Mouse (Mus musculus) monocyte, adult 5-6 weeks (primary cell): Measurements from ENCODE around the gene Dazap2. TPM values are rescaled to one million over a fixed set of nuclear protein-coding genes. Genes with fewer than 3 reads are reported as not detected.

Experiments used
- ATAC-seq: fragments of 153-309, 156-312 bp; replicated peaks from 2 replicates; pipeline ENCODE4 v1.8.0; 2017; ENCODE audit warnings: mild to moderate bottlenecking; ENCODE audit not compliant: low TSS enrichment, insufficient number of reproducible peaks, severe bottlenecking, poor library complexity, low FRiP score
- total RNA-seq: library from RNA; stranded (forward); fragments of 200-1000, 200-491, 200-594 nt; gene quantifications from 3 replicates; pipeline ENCODE4 v1.2.3, GENCODE M21; 2017

Gene Dazap2
- total RNA-seq, 1 experiment from 2014 or later = 317 TPM

DNA sequence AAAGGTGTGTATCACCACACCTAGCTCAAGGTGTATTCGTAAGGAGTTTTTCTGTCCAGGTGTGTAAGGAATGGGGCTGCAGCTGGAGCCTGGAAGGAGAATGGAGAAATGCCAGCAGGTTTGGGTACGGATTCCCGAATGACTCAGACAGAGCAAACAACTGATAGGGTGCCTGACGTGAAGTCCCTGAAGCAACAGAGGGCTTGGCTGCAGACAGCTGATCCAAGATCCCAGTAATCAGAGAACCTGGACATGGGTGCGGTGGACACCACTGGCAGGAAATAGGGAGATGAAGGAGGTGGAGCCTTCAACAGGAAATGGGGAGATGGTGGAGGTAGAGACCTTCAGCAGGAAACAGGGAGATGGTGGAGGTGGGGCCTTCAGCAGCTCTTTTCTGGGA lies 17.2 kb downstream of the Dazap2 start:
- no peak for ATAC-seq

DNA sequence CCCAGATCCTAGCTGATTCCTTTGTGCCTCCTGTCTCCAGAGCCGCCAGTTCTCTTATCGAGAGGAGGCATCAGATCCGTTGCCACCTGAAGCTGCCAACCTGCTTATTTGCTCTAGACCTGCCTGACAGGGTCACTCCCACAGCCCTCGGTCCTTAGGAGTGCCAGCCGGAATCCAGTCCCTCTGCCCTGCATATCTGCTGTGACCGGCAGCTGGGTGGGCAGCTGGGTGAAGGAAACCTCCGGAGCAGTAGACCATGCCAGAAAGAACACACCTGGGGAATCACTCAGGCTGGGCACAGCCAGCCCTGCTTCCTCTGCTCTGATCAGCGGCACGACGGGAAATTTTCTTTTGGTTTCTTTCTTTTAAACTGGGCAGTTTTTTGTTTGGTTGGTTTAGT lies 18.2 kb downstream of the Dazap2 start:
- ATAC-seq = no peak

DNA sequence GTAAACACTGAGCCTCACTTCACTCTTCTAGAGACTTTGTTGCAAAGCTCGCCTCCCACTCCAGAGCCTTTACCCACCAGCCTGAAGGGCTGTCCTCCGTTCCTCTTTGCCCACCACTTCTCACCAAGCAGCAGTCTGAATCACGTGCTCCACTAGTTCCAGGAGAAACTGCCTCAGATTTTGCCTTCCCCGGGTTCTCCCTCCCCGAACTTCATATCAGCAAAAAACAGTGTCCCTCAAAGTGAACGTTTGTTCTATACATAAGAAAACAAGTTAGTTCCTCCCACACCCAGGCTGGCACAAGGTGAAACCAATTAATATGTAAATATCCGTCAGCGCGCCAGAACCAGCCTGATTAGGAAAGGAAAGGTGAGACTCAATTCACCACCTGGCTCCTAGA lies 20.1 kb downstream of the Dazap2 start:
- no peak for ATAC-seq

DNA sequence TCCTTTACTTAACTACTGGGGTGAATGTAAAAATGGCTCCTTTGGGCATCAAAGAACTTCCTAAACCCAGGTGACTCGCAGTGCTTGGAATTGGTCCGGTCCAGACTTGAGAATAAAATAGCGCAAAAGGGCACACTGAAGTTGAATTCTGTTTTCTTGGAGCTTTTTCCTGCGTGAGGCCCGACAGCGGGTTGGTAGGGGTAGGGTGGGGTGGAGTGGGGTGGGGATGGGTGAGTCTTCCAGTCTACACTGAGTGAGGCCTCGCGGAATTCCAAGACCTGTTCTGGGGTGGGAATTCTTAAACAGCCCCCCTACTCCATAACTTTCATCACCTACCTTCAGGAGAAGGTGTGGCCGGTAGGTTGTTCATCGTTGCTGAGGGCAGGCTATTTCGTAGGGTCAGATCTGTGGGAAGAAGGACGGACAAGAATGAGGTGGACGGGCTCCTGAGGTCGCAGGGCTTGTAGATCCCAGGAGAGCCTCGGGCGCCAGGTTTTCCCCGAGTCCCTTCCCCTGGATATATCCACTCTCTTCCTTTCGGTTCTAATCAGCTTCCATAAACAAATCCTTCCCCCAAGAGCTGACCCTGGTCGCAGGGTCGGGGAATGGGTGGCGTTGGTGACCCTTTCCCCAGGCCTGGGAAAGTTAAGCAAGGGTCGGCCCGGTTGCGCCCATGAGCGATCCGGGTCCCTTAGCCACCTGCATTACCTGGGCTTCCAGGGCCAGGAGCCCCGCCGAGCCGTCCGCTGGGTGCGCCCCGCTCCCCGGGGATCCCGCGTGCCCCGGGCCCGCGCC lies 20.9 kb downstream of the Dazap2 start:
- ATAC-seq = no peak

DNA sequence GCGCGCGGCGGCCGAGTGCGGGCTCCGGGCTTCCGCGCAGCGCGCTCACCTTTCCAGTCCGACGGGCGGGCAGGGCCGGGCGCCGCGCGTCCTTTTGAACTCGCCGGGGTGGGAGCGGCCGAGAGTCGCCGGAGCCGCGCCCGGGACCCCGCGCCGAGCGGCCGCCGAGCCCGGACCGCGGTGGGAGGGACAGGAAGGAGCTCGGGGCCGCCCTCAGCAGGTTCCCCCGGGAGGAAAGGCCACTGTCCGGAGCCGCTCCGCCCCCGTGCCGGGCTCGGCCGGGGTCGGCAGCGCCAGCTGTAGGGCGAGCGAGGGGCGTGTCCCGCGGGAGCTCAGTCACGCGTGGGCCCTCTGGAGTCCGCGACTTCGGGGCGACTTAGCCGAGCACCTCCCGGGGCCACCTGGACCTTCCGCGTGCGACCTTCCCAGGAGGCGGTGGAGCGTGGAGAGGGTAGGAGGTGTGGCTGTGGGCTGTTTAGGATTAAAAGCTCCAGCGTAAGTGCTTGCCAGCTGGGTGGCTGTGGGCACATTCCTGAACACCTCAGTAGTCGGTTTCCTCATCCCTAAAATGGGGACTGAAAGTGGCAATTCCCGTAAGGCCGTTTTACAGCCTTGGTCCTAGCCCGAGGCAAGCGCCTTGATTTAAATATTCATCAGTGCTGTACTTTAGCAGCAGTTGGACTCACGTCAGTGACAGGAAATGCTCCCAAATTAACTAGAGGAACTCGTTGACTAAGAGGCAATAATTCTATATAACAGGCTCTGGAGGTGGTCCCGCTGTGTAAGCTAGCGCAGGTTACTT lies 21.8 kb downstream of the Dazap2 start, which contains the start of gene Smagp:
Gene Smagp (minus strand): TSS at position 241 of the 802 bp plus-strand sequence.
- ATAC-seq = peak; percentile 8; the same call in 1 of the 2 replicates

DNA sequence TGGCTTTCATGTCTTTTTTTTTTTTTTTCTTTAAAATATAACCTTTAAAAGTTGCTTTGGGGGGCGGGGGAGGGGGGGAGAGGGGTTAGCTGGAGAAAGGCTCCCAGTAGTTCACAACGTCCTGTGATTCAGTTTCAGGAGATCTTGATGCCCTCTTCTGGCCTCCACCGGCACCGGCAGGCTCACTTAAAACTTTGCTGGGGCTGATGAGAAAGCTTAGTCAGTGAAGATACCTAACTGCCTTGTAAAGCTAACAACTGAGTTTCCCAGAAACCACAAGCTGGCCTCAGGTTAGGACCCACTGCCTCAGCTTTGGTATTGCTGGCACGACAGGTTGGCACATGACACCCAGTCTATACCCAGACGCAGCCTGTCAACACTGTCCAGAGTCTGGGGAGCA lies 22.5 kb downstream of the Dazap2 start:
- peak; percentile 20; the same call in 1 of the 2 replicates for ATAC-seq

DNA sequence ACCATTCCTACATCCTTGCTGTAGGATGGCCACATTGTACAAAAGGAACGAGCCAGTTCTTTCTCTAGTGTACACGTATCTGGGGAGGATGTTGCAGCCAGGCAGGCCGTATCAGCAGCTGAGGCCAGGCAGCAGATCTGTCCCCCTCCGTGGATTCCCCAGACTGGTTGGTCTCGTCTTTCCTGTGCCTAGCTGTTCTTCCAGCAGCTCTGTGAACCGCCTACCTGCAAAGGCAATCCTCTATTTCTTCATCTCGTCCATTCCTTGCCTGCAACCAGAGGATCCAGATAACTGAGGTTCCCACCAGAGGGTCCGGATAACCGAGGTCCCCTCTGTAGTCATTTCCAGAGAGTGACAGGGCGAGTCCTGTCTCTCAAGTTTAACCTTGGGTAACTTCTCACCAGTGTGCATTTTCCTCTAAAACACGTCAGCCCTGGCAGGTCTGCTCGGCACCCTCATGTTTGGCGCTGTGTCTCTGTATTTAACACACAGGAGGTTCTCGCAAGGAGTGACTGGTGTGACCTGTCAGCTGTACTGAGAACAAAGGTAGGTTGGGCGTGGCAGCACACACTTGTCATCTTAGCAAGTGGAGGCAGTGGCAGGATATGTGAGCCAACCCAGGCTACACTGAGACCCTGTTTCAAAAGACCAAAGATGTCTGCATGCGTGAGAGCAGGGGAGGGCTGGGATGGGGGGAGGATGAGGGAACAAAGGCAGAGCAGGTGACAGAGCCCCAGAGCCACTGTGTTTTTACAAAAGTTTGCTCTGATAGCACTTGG lies 25.0 kb downstream of the Dazap2 start:
- ATAC-seq = no peak

DNA sequence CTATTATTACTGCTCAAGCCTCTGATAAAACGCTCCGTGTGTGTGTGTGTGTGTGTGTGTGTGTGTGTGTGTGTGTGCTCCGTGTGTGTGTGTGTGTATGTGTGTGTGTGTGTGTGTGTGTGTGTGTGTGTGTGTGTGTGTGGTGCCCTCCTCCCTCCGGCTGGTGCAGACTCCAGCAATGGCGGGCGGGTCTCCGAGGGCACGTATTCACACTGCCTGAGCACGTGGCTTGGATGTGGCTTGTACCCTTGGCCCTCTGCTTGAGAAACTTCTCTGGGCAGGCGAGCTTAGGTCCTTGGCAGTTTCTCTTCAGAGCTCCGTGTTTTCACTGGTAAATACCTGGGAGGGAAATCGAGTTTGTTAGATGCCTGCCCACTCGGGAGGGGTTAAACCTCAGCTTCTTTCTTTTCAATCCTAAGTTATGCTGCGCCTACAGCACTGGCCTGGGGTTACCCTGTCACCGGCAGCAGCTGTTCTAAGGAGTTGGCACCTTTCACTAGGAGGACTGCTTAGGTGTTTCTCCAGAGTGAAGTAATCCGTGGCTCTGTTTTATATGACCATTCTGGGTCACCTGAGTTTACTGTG lies 26.2 kb downstream of the Dazap2 start:
- ATAC-seq = no peak

DNA sequence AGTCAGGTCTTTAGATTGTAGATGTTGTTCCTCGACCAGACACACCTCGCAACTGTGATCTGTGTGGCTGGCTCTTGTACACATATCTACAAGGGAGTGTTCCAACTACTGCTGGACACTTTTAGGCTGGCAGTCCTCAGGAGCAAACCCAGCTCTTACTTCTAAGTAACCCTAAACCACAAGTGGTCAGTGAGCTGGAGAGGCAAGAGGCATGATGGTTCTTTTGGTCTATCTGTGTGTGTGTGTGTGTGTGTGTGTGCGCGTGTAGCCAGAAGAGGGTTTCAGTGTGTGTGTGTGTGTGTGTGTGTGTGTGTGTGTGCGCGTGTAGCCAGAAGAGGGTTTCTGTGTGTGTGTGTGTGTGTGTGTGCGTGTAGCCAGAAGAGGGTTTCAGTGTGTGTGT lies 27.3 kb downstream of the Dazap2 start:
- no peak for ATAC-seq

DNA sequence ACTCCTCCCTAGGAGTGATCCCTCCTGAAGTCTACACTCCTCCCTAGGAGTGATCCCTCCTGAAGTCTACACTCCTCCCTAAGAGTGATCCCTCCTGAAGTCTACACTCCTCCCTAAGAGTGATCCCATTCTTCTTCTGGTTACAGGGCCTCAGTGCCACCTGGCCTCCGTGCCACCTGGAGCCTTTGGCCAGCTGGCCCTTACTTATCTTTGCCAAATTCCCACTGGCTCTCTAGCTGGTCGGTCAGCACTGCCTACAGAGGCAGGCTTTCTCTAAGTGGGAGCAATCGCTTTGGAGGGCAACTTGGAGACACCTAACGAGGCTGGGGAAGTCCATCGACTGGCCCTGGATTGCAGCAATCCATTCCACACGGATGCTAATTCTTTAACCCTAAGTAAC lies 31.0 kb downstream of the Dazap2 start:
- ATAC-seq = no peak

DNA sequence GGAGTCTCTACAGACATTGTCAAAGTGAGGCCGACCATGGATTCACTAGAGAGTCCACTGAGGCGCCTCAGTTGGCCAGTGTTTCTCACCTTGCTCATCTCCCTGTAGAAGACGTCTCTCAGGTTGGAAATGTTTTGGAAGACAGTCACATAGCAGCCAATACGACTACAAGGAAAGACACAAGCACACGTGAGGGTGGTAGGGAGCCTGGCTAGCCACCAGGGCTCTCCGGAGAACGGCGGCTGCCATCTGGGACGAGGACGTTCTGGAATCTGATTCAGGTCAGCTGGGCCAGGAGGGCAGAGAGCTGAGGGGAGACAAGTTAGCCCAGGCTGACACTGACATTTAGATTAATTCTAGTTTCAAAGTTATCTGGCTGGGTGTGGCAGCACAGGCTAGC lies 35.0 kb downstream of the Dazap2 start:
- no peak for ATAC-seq

DNA sequence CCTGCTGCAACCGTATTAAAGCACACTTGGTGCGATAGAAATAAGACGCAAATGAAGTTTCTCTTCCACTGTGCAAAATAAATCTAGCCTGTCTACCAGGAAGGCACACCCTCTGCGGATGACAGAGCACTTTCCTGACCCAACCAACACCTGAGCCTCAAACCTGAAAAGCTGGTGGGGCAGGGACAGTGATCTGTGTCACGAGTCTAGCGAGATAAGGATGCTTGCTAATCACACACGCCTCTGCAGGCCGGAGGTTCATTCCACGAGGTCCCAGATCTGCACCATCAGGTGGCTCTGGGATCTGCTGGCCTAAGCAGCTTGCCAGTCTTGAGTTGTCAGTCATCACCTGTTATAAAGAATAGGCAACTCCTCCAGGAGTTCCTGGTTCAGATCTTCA lies 36.5 kb downstream of the Dazap2 start:
- ATAC-seq = no peak

DNA sequence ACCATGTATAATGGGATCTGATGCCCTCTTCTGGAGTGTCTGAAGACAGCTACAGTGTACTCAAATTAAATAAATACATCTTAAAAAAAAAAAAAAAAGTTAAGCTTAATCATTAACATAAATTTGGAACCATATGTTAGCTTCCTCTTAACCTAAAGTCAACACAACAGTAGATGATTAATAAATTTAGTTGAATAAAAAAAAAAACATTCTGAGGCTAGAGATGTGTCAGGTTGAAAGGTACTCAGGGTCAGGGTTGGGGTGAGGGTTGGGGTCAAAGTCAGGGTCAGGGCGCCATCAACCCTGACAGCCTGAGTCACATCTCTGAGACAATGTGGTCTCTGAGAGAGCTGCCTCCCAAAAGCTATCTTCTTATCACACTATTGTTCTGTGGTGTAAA lies 39.1 kb downstream of the Dazap2 start:
- no peak for ATAC-seq

DNA sequence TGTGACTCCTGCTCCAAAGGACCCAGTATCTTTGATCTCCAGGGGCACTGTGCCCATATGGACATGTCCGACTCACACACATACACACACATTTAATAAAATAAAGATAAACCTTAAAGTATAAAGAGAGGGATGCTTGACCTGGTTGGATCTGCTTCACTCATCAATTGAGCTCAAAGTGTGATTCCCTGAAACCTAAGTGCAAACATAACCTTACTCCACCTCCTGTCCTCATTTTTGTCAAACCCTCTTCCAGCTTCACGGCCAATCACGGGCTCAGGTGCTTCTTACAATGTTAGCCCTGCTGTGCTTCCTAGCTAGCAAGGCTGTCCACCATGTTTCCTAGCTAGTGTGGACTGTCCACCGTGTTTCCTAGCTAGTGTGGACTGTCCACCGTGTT lies 40.1 kb downstream of the Dazap2 start:
- ATAC-seq = no peak

DNA sequence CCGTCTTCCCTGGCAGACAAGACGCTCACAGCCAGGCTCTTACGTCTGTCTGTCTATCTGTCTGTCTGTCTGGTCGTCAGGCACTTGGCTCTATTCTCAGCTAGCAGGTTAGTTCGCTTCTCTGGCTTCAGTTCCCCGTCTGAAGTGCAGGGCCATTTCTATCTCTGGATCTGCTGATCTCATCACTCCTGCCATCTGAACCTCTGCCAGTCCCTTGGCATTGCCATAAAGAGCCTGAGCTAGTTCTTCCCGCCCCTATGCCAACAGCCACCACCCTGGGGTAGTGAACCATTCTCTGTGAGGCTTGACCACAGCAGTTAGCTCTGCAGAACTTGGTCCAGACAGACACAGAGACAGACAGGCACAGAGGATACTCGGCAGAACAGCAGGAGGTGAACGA lies 45.2 kb downstream of the Dazap2 start:
- ATAC-seq = no peak

DNA sequence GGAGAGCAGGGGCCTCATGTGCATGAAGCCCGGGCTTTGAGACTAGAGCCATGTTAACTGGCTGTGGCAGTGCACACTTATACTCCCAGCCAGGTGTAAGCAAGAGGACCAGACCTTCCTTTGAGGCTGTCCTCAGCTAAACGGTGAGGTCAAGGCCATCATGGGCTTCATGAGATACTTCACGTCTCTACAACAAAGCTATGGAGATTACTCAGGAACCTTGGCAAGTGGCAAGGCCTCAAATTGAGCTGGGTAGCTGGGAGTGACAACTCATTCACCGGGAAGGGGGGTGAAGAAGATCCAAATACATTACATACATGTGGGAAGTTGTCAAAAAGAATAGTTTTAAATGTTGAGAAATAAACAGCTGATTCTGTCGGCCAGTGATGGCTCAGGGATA lies 45.7 kb downstream of the Dazap2 start:
- no peak for ATAC-seq

DNA sequence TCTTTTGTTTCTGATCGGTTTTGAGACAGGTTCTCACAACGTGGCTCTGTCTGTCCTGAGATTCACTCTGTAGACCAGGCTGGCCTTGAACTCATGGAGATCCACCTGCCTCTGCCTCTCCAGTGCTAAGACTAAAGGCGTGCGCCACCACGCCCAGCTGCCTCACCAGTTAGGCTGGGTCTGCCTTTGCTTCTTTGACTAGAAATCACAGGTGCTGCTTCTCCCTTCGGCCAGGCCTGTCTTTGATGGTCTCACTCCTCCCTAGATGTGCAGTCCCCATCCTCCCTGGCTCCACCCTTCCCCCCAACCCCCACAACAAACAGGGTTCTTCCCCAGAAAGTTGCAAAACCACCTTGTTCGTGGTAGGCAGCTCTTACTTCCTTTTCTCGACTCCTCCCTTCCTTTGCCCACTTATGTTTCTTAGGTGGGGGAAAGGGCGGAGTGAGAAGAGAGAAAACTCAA lies 49.7 kb downstream of the Dazap2 start:
- ATAC-seq = peak; percentile 72

DNA sequence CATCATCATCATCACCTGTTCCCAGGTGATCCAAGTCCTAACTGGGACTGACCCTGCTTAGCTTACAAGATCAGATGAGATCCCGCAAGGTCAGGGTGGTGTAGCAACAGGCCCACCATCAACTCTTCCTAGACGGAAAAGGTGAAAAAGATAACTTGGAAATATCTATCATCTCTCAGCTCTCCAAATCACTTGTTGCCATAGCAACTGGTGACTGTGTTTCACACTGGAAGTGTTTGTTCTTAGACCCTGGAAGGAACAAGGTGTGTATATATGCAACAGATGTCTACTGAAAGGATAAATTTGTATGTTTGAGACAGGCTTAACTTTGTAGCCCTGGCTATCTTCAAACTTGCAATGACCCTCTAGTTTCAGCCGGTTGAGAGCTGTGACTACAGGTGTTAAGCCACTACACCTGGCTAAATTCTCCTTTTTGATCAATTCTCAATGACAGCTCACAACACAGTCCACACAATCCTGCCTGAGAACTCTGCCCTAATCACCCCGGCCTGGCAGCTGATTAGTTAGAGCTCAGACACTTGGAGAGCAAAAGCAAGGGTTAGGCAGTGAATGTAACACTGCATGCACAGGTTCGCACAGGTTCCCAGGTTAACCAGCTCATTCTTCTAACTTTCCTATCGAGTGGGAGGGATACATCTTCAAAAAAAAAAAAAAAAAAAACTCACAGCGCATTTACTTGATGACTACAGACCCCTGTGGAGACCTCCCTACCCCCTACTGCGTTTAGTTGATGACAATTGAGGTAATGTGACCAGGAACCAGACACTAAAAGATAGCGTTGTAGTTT lies 50.5 kb downstream of the Dazap2 start:
- no peak for ATAC-seq
